Mouse (Mus musculus) limb, embryonic 12.5 days (tissue): Measurements from ENCODE around the gene Fbxo44. TPM values are rescaled to one million over a fixed set of nuclear protein-coding genes. Genes with fewer than 3 reads are reported as not detected.
"Not testable (repeated sequence)": the region's sequence is repeated elsewhere in the genome, so short reads cannot be mapped to it uniquely, and the experiment has no call there.

Experiments used
- ATAC-seq: fragments of 200-750 bp; cut with Nextera tagmentation; 2 replicates; pipeline ENCODE4 v1.8.0; 2017; ENCODE audit warnings: low read depth, moderate TSS enrichment; ENCODE audit not compliant: insufficient number of reproducible peaks, insufficient read depth, low FRiP score, low TSS enrichment
- H3K27ac ChIP-seq: fragments of 300-500 bp; sonication (generic); 2 replicates; pipeline ENCODE4 v1.5.1; 2016; ENCODE audit warnings: mild to moderate bottlenecking, moderate library complexity
- H3K27me3 ChIP-seq: fragments of 300-500 bp; sonication (generic); 2 replicates; pipeline ENCODE4 v1.6.1; 2016; ENCODE audit warnings: mild to moderate bottlenecking, moderate library complexity
- H3K36me3 ChIP-seq: fragments of 300-500 bp; sonication (generic); 2 replicates; pipeline ENCODE4 v1.6.1; 2016; ENCODE audit warnings: mild to moderate bottlenecking, moderate library complexity
- H3K4me1 ChIP-seq: fragments of 300-500 bp; sonication (generic); replicated peaks from 2 replicates; pipeline ENCODE4 v1.6.1; 2016
- H3K4me2 ChIP-seq: fragments of 300-500 bp; sonication (generic); 2 replicates; pipeline ENCODE4 v1.6.1; 2016; ENCODE audit warnings: mild to moderate bottlenecking, moderate library complexity
- H3K4me3 ChIP-seq: fragments of 300-500 bp; sonication (generic); replicated peaks from 2 replicates; pipeline ENCODE4 v1.5.1; 2016; ENCODE audit warnings: mild to moderate bottlenecking
- H3K9ac ChIP-seq: fragments of 300-500 bp; sonication (generic); replicated peaks from 2 replicates; pipeline ENCODE4 v1.6.1; 2016; ENCODE audit warnings: mild to moderate bottlenecking, moderate library complexity
- H3K9me3 ChIP-seq: fragments of 300-500 bp; sonication (generic); 2 replicates; pipeline ENCODE4 v1.6.1; 2016; ENCODE audit warnings: mild to moderate bottlenecking, moderate library complexity
- WGBS: fragments of 180-500 bp; shearing (Covaris S2); methylation state at CpG from one replicate; pipeline ENCODE4 v1.1.7; 2016; 5-methylcytosine and 5-hydroxymethylcytosine counted together
- polyA plus RNA-seq: library from polyadenylated mRNA; unstranded; fragments of >200 nt; fragmentation: Nextera tagmentation; extraction: Ambion mirVana; gene quantifications from 2 replicates; pipeline ENCODE4 v1.2.1, GENCODE M21; 2016

The Fbxo44 gene
- polyA plus RNA-seq, 1 experiment from 2014 or later = 17.5 TPM

DNA sequence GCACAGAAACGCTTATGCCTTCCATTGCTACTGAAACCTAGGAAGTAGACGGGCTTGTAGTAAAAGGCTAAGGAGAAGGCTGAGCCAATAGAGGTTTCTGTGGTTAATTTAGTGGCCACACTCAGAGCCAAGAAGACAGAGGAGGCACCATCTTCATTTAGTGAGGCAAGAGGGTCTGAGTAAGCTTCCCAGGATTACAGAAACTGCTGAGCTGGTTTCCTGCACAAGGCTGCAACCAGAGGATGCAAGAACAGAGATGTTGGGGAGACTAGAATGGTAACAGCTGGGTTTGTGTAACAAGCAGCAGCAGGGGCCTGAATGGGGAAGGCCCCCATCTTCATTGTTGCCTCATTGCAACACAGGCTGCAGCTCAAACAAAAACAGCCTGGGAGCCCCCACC, 31.6 kb downstream of the Fbxo44 start:
- Histone ChIP-seq H3K27me3 (peaks cover 24% of the 10 kb centered on the region), H3K4me1 (peaks cover 26% of the 10 kb centered on the region; the same call in 1 of the 2 replicates), H3K4me3 (no peak overlapping the region), H3K4me2 (no peak overlapping the region), H3K27ac (no peak overlapping the region), H3K36me3 (no peaks in the 10 kb centered on the region), H3K9me3 (0 out of 2 replicates have a peak, but pooled peaks cover 5% of the 10 kb centered on the region), H3K9ac (no peak overlapping the region)
- WGBS = 67% methylated on average over 2 of the region's 2 CpGs
- no peak for ATAC-seq

DNA sequence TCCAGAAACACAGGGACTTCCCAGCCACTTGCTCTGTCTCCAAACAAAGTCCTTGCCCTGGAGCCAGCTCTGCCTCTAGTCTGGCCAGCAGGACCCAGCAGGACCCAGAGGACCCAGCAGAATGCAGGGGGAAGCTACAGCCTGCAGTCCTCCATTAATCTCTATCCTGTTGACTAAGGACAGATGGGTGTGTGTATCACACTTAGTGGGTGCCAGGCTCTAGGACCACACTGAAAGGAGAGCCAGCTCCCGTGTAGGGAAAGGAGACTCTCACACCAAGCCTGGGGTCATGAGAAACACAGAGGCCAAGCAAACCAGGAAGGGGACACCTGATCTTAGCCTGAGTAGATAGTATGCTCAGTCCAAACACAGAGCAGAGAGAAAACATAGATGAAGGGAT, 32.0 kb downstream of the Fbxo44 start:
- no peak overlapping the region for H3K4me2 ChIP-seq
- H3K4me3 ChIP-seq = no peak overlapping the region
- H3K4me1 ChIP-seq = peaks cover 26% of the 10 kb centered on the region; the same call in 1 of the 2 replicates
- H3K9me3 ChIP-seq = 0 out of 2 replicates have a peak, but pooled peaks cover 5% of the 10 kb centered on the region
- no peak for ATAC-seq
- H3K9ac ChIP-seq = no peak overlapping the region
- WGBS = 44% methylated on average over 1 of the region's 1 CpGs
- no peak overlapping the region for H3K27ac ChIP-seq
- H3K27me3 ChIP-seq = peaks cover 24% of the 10 kb centered on the region
- H3K36me3 ChIP-seq = no peaks in the 10 kb centered on the region

DNA sequence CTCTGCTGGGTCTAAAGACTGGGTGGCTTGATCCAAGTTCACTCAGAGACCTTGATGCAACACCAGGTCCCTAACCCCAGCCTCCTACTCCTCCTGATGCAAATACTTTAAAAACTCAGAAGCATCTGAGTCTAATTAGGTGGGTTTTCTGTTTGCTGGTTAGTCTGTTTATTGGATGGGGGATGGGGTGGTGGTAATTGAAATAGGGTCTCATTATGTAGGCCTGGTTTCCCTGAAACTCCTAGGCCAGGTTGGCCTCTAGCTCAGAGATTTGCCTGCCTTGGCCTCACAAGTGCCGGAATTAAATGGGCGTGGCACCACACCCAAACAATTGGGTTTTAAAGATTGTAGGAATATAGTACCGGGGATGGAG, 37.6 kb downstream of the Fbxo44 start:
- Histone ChIP-seq H3K4me3 (no peak overlapping the region), H3K36me3 (no peaks in the 10 kb centered on the region), H3K9ac (no peak overlapping the region), H3K4me2 (peak overlapping the region; percentile 13; the same call in 1 of the 2 replicates), H3K4me1 (peaks cover 26% of the 10 kb centered on the region), H3K27me3 (no peaks in the 10 kb centered on the region), H3K27ac (peak overlapping the region; percentile 83), H3K9me3 (0 out of 2 replicates have a peak, but pooled peaks cover 5% of the 10 kb centered on the region)
- 21% methylated on average over 3 of the region's 3 CpGs for WGBS
- ATAC-seq = no peak; the same call in 1 of the 2 replicates

DNA sequence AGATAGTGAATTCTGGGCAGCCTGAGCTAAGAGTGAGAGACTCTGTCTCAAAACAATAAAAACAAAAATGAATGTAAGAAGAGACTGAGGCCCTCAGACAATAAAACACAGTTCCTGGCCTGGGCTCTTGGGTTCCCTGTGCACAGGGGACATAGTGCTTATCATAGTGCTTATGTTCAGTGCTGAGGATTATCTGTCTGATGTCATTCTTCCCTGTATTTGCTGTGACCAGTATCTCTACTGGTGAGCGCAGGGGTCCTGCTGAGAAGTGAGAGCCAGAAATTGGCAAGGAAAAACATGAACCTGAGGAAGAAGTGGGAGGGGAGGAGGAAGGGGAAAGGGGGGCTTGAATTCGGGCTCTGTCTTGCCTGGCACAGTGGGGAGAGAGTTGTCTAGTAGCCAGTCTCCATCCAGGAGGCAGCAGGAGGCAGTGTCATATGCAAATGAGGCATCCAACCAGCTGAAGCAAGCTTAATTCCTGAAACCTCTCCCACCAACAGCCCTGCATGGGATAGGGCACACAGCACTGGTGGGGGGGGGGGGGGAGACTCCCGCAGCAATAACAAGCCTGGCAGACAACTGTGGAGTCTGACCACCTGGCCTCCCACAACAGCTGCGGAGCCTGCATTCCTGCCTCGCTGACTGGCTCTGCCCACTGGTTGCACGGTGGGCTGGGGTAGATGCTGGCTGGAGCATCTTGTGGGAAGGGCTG, 38.1 kb downstream of the Fbxo44 start:
- 0 out of 2 replicates have a peak, but pooled peaks cover 3% of the 10 kb centered on the region for H3K9me3 ChIP-seq
- 7% methylated on average over 6 of the region's 6 CpGs for WGBS
- no peak overlapping the region for H3K9ac ChIP-seq
- H3K4me3 ChIP-seq = no peak overlapping the region
- peaks cover 26% of the 10 kb centered on the region for H3K4me1 ChIP-seq
- no peaks in the 10 kb centered on the region for H3K27me3 ChIP-seq
- peak overlapping the region; percentile 83 for H3K27ac ChIP-seq
- peak overlapping the region; percentile 13; the same call in 1 of the 2 replicates for H3K4me2 ChIP-seq
- no peaks in the 10 kb centered on the region for H3K36me3 ChIP-seq
- ATAC-seq = peak; percentile 86

DNA sequence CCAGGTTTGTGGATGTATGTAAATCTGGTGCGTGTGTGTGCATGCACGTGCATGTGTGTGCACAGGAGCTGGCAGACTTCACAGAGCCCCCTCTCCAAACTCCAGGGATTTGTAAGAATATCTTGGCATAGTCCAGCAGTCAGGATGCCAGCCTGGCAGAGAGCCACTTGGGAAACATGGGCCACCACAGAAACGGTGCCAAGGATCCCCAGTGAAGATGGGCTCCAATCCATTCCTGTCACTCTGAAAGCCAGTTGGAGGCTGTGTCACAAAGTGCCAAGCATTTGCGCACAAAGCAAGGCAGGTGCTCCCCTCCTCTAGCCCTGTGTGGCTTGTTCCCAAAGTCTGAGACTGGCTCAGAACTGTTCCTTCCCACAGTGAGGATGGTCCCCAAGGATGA, 38.9 kb downstream of the Fbxo44 start:
- Histone ChIP-seq H3K27me3 (no peaks in the 10 kb centered on the region), H3K27ac (peak overlapping the region; percentile 83), H3K9ac (no peak overlapping the region), H3K4me2 (no peak overlapping the region), H3K9me3 (peaks cover 8% of the 10 kb centered on the region; the same call in 1 of the 2 replicates), H3K36me3 (no peaks in the 10 kb centered on the region), H3K4me3 (no peak overlapping the region), H3K4me1 (peaks cover 26% of the 10 kb centered on the region)
- ATAC-seq = no peak
- 86% methylated on average over 4 of the region's 4 CpGs for WGBS

DNA sequence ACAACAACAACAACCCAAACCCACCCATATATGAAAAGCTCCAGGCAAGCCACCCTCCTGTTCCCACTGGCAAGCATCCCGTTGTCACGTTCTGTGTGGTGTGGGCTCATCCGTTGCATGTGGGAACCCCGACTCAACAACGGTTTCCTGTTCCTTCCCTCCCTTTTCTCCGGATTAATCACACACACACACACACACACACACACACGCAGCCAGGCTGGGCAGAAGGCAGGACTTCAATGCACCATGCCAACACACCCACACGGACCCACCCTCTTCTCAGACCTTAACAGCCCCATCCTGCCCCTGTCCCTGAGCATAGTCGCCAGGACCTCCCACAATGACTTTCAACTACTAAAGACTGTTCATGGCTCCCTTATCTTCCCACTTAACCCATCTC, 39.7 kb downstream of the Fbxo44 start:
- H3K36me3 ChIP-seq = no peaks in the 10 kb centered on the region
- ATAC-seq = no peak
- H3K9me3 ChIP-seq = peaks cover 8% of the 10 kb centered on the region; the same call in 1 of the 2 replicates
- no peak overlapping the region for H3K4me3 ChIP-seq
- H3K27me3 ChIP-seq = 0 out of 2 replicates have a peak, but pooled peaks cover 1% of the 10 kb centered on the region
- WGBS = 84% methylated on average over 9 of the region's 9 CpGs
- peaks cover 30% of the 10 kb centered on the region for H3K4me1 ChIP-seq
- no peak overlapping the region for H3K9ac ChIP-seq
- no peak overlapping the region for H3K4me2 ChIP-seq
- no peak overlapping the region for H3K27ac ChIP-seq

DNA sequence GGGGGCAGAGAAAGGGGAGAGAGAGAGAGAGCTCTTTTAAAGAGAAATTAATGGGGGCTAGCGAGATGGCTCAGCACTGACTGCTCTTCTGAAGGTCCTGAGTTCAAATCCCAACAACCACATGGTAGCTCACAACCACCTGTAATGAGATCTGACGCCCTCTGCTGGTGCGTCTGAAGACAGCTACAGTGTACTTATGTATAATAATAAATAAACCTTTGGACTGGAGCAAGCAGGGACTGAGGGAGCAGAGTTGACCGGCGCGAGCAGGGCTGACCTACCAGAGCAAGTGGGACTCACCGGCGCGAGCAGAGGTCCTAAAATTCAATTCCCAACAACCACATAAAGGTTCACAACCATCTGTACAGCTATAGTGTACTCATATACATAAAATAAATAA, 40.7 kb downstream of the Fbxo44 start:
- 91% methylated on average over 9 of the region's 9 CpGs for WGBS
- not testable (repeated sequence) for H3K36me3 ChIP-seq, ATAC-seq, H3K4me2 ChIP-seq, H3K9ac ChIP-seq, H3K27ac ChIP-seq, H3K9me3 ChIP-seq, H3K4me3 ChIP-seq, H3K27me3 ChIP-seq
- peaks cover 32% of the 10 kb centered on the region for H3K4me1 ChIP-seq

DNA sequence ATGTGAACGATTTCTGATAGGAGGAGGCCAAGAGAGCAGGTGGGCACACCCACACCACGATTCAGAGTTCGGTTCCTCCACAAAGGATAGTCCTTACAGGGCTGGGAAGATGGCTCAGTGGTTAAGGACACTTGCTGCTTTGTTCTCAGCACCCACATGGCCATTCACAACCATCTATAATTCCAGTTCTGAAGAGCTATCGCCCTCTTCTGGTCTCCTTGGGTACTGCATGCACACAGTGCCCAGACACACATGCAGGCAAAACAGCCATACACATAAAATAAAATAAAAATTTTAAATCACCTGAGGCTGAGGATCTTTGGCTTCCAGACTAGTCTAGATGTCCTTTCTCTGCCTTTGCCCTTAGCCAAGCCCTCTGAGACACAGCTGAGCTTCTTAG, 42.9 kb downstream of the Fbxo44 start:
- Histone ChIP-seq H3K4me3 (no peak overlapping the region), H3K4me1 (peaks cover 23% of the 10 kb centered on the region), H3K9me3 (peaks cover 8% of the 10 kb centered on the region; the same call in 1 of the 2 replicates), H3K9ac (no peak overlapping the region), H3K4me2 (no peak overlapping the region), H3K36me3 (no peaks in the 10 kb centered on the region), H3K27ac (no peak overlapping the region), H3K27me3 (0 out of 2 replicates have a peak, but pooled peaks cover 4% of the 10 kb centered on the region)
- WGBS = 70% methylated on average over 4 of the region's 4 CpGs
- no peak for ATAC-seq

DNA sequence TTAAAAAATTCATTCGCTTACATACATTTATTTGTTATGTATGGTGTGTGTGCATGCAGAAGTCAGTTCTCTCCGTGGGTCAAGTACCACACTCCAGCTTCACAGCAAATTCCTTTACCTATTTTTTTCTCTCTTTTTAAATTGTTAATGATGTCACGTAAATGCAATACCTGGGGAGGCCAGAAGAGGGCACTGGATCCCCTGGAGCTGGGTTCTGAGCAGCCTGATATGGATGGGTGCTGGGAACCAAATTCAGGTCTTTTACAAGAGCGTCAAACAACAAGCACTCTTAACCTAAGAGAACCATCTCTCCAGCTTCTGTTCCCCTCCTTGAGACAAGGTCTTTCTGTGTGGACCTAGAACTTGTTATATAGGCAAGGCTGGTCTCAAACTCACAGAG, 43.6 kb downstream of the Fbxo44 start:
- Histone ChIP-seq H3K9ac (no peak overlapping the region), H3K27me3 (0 out of 2 replicates have a peak, but pooled peaks cover 4% of the 10 kb centered on the region), H3K27ac (no peak overlapping the region), H3K9me3 (peaks cover 8% of the 10 kb centered on the region; the same call in 1 of the 2 replicates), H3K4me3 (no peak overlapping the region), H3K36me3 (no peaks in the 10 kb centered on the region), H3K4me1 (peaks cover 16% of the 10 kb centered on the region), H3K4me2 (no peak overlapping the region)
- no peak for ATAC-seq
- 81% methylated on average over 4 of the region's 4 CpGs for WGBS

DNA sequence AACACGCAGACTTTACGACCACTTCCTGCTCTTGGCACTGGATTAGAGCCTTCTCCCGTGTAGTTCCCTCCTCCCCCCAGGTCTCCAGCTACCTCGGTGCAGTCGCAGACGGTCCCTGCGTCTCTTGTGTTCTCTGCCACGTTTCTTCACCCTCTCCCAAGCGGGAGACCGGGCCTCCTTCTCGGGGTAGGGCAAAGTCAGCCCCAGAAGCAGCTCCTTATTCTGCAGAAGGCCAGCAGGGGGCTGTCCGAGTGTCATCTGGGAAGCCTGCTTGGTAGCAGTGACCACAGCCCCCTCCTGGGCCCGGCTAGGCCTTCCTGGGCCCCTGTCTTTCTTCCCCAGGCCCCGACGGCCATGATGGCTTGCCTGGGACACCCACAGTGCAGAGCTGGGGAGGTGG, 44.8 kb downstream of the Fbxo44 start:
- Histone ChIP-seq H3K4me3 (peak overlapping the region; percentile 1; the same call in 1 of the 2 replicates), H3K4me2 (peak overlapping the region; percentile 34), H3K4me1 (peaks cover 11% of the 10 kb centered on the region), H3K9me3 (peaks cover 8% of the 10 kb centered on the region; the same call in 1 of the 2 replicates), H3K9ac (no peak overlapping the region; the same call in 1 of the 2 replicates), H3K27ac (0 out of 2 replicates have a peak overlapping the region, but pooled peaks have one; percentile 18), H3K27me3 (0 out of 2 replicates have a peak, but pooled peaks cover 4% of the 10 kb centered on the region), H3K36me3 (no peaks in the 10 kb centered on the region)
- ATAC-seq = peak; percentile 29
- 4% methylated on average over 15 of the region's 15 CpGs for whole genome bisulfite sequencing

DNA sequence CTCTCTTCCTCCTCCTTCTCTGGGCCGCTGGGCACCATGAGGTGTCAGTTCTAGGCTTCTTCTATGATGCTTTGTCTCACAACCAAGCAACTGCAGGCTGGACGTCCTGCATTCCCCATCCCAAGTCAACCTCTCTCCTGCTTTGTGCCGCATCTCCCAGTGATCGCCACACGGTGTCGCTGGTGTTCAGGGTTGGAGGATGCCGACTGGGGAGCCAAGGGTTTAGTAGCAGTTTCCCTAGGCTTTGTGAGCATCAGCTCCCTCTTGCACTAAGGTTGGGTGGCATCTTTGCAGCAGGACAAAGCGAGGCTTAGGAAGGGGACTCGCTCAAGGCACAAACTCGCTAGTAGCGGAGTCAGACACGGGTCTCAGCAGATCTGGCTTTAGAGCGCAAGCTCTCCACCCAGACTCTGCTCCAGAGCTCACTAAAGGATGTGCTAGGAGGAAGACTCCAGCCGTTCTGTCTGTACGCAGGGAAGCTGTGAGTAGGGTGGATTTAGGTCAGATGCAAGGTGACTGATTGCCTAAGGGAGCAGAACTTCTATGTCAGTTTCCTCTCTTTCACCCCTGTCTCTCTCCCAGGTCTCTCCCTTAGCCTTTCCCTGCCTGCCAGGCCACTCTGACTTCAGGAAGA, 45.4 kb downstream of the Fbxo44 start:
- peak; percentile 64 for ATAC-seq
- Histone ChIP-seq H3K4me1 (peaks cover 11% of the 10 kb centered on the region), H3K9ac (no peak overlapping the region; the same call in 1 of the 2 replicates), H3K27ac (0 out of 2 replicates have a peak overlapping the region, but pooled peaks have one; percentile 18), H3K4me2 (peak overlapping the region; percentile 34), H3K9me3 (peaks cover 8% of the 10 kb centered on the region; the same call in 1 of the 2 replicates), H3K36me3 (no peaks in the 10 kb centered on the region), H3K4me3 (peak overlapping the region; percentile 1; the same call in 1 of the 2 replicates), H3K27me3 (0 out of 2 replicates have a peak, but pooled peaks cover 4% of the 10 kb centered on the region)
- WGBS = 4% methylated on average over 15 of the region's 15 CpGs
